Mouse (Mus musculus): ENCODE results near the gene Ctf1.
A peak's percentile ranks its signal among the peaks of the same experiment; 100 is the strongest.

Ctf1 gene

DNA sequence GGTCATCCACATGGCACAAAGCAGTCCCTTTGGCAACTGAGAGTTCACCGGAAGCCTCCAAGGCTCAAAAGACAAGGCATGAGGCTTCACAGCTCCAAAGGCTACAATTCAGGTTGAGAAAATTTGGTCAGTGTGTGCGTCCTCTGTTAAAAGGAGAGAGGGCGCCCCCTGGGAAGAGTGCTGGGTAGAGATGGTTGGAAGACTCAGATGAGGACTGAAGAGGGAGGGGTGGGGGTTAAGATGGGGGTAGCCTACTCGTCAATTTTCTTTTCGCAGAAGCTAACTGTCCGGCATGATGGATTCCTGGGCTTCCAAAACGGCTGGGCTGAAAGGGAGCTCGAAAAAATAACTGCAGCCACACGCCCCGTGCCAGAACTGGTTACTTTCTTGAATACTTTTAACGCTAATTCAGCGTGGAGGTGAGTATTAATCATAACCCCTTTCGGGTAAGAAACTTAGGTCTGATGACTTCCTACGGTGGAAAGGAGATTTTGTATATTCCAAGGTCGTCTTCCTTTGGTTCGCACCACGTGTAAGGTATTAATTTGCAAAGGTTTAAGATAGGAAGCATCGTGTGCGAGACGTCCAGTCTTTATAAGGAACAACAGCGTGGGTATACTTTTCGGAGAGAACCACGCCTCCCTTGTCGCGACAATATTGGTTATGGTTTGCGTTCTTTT lies 32.0 kb downstream of the Ctf1 start, which contains the start of gene Fbxl19:
TSS of gene Fbxl19 (plus strand) at position 178 of the 680 bp plus-strand sequence.
- TF ChIP-seq POU5F1 (IDR thresholded peaks at IDR 0.05; ENCODE audit: borderline replicate concordance, low read length) (no peak), CTCF (conservative IDR thresholded peaks at IDR 0.05; ENCODE audit: low read length) (peak; percentile 49)

DNA sequence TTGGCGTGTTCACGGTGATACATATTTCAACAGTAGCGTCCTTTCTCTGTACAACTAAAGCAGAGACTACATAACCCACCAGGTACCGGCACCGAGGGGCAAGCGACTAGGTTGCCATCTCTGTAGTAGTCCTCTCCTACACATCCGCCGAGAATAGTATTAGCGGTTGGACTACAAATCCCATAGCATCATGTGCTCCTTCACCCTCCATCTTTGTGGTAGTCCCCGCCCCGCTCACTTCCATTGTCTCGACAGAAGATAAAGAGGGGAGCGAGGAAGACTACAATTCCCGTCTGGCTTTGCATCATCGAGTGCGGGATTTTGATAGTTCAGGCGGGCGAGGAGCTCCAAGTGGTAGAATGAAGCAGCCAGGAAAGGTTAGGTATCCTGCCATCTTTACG lies 32.7 kb downstream of the Ctf1 start:
- Histone ChIP-seq H3K9me3 (ENCODE audit: low read length) (no peaks in the 10 kb centered on the region), H3K4me1 (replicated peaks; ENCODE audit: low read depth, low read length) (peaks cover 68% of the 10 kb centered on the region), H3K27me3 (ENCODE audit: insufficient read depth, low read length) (no peaks in the 10 kb centered on the region), H3K36me3 (ENCODE audit: insufficient read depth, low read length) (peaks cover 21% of the 10 kb centered on the region), H3K4me3 (replicated peaks; ENCODE audit: low read length) (peak overlapping the region; percentile 92)
- no peak for TF ChIP-seq NANOG (IDR thresholded peaks at IDR 0.05; ENCODE audit: borderline replicate concordance, low read length)
- no peak for TF ChIP-seq POU5F1 (IDR thresholded peaks at IDR 0.05; ENCODE audit: borderline replicate concordance, low read length)

More for the DNA sequence above, 32.0 kb downstream of the Ctf1 start, which contains the start of gene Fbxl19:
- peaks cover 61% of the 10 kb centered on the region for H3K4me1 ChIP-seq (replicated peaks; ENCODE audit: low read depth, low read length)
- peak within 1 kb of the TSS; percentile 92 for H3K4me3 ChIP-seq (replicated peaks; ENCODE audit: low read length)
- no peaks in the 10 kb centered on the region for H3K9me3 ChIP-seq (ENCODE audit: low read length)
- H3K36me3 ChIP-seq (ENCODE audit: insufficient read depth, low read length): peaks cover 14% of the 10 kb centered on the region
- no peaks in the 10 kb centered on the region for H3K27me3 ChIP-seq (ENCODE audit: insufficient read depth, low read length)

DNA sequence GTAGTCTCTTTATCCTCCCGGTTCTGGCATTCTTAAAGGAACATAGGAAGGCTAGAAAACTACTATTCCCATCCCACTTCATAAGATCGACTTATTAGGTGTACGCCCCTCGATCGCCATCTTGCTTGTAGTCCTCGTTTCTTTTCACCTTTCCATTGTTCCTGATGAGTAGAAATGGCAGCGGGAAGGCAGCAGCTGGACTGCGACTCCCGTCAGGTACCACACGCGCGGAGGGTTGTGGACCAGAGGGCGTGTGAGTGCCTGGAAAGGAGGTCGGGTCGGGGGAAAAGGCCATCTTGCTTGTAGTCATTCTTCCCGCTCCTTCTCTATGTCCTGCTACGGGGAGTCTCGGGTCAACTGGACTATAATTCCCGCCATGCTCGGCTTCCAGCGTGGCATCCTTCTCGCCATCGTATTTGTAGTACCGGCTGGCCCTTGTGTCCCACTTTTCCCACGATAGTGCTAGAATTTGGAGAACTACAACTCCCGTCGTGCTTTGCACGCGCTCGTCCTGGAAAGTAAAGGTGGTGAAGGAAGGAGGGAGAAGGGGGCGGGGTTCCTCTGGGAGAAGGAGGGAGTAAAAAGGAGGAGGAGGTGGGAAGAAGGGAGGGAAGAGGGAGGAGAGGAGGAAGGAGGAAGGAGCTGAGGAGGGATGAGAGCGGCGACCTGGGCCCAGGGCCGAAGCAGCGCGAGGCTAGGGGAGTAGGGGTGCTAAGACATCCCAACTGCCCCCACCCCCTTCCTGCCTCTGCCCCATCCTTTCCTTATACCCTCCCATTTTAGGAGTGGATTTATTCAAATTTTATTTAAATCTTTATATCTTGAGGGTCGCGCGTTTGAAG lies 33.3 kb downstream of the Ctf1 start:
- Histone ChIP-seq H3K4me3 (replicated peaks; ENCODE audit: low read length) (peak overlapping the region; percentile 92), H3K36me3 (ENCODE audit: insufficient read depth, low read length) (peaks cover 27% of the 10 kb centered on the region), H3K4me1 (replicated peaks; ENCODE audit: low read depth, low read length) (peaks cover 70% of the 10 kb centered on the region), H3K9me3 (ENCODE audit: low read length) (no peaks in the 10 kb centered on the region), H3K27me3 (ENCODE audit: insufficient read depth, low read length) (no peaks in the 10 kb centered on the region)
- no peak for TF ChIP-seq NANOG (IDR thresholded peaks at IDR 0.05; ENCODE audit: borderline replicate concordance, low read length)
- TF ChIP-seq CTCF (conservative IDR thresholded peaks at IDR 0.05; ENCODE audit: low read length): no peak
- TF ChIP-seq POU5F1 (IDR thresholded peaks at IDR 0.05; ENCODE audit: borderline replicate concordance, low read length): no peak

DNA sequence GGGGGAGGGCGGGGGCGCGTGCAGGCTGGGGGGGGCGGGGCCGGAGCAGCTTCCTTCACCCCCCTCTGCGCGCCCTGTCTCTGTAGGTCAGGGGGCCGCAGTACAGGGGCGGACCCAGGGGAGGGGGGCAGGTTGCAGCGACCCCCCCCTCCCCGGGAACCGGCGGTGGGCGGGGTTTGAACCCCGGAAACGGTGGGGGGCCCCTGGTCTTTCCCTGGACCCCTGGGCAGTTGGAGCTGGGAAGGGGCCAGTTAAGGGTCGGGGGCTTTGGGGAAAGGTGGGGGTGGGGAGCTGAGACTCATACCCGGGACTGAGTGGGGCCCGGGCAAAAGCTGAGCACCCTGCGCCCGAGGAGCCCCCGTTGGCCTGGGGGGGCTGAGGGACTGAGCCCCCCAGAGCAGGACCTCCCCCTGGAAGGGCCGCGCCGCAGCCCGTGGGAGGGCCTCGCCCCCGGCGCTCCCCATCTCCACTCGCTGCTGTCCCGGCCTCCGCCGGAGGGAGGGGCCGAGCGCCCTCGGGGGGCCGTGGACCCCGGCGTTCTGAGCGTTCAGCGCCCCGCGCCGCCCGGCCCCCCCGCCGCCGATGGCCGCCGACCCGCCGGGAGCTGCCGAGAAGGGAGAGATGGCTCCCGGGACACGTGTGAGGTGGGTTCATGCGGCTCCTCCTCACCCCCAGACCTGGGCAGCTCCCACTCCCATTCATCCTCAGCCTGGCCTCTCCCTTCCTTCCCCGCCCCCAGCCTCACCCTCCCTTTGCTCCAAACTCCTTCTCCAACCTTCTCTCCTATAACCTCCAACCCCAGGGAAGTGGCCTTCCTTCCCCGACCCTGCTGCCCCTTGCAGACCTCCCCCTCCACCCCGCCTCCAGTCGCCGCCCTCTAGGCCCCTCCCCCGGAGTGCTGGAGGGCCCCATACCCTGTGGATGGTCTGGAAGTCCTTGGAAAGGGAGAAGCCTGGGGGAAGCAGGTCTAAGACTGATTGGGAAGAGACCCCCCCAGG lies 34.3 kb downstream of the Ctf1 start:
- Histone ChIP-seq H3K4me3 (replicated peaks; ENCODE audit: low read length) (peak overlapping the region; percentile 92), H3K36me3 (ENCODE audit: insufficient read depth, low read length) (peaks cover 36% of the 10 kb centered on the region), H3K4me1 (replicated peaks; ENCODE audit: low read depth, low read length) (peaks cover 70% of the 10 kb centered on the region), H3K27me3 (ENCODE audit: insufficient read depth, low read length) (no peaks in the 10 kb centered on the region), H3K9me3 (ENCODE audit: low read length) (no peaks in the 10 kb centered on the region)
- TF ChIP-seq NANOG (IDR thresholded peaks at IDR 0.05; ENCODE audit: borderline replicate concordance, low read length) (no peak), POU5F1 (IDR thresholded peaks at IDR 0.05; ENCODE audit: borderline replicate concordance, low read length) (no peak), CTCF (conservative IDR thresholded peaks at IDR 0.05; ENCODE audit: low read length) (no peak)

DNA sequence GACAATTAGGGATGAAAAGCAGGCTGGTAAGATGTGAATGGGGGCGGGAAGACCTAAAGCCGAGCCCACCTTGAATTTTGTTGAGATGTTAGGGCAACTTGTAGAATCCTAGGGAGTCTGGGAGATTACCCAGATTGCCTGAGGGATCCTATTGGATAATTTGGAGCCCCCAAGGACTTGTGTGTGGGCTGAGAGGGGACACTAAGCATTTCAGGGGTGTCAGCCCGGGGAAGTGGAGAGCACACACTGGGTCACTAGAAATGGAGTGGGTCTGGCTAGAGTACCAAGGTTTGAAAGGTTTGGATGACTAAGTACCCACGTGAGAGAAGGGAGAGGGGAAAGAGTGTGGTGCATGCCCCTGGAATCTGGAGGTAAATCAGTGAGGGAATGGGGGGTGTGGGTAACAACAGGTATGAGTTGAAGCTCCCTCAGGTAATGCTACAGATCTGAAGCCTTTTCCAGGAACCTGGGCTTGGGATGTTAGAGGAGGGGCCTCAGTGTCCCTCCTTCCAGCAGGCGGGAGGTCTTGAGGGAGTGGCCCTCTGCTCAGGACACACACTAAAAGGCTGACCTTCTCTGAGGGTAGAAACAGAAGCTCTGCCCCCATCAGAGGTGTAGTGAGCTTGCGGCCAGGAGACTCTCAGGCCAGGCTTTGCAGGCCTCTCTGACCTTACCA lies 35.2 kb downstream of the Ctf1 start:
- Histone ChIP-seq H3K9me3 (ENCODE audit: low read length) (no peaks in the 10 kb centered on the region), H3K4me3 (replicated peaks; ENCODE audit: low read length) (peak overlapping the region; percentile 92), H3K36me3 (ENCODE audit: insufficient read depth, low read length) (peaks cover 46% of the 10 kb centered on the region), H3K4me1 (replicated peaks; ENCODE audit: low read depth, low read length) (peaks cover 71% of the 10 kb centered on the region), H3K27me3 (ENCODE audit: insufficient read depth, low read length) (no peaks in the 10 kb centered on the region)
- TF ChIP-seq POU5F1 (IDR thresholded peaks at IDR 0.05; ENCODE audit: borderline replicate concordance, low read length) (no peak), CTCF (conservative IDR thresholded peaks at IDR 0.05; ENCODE audit: low read length) (no peak)

DNA sequence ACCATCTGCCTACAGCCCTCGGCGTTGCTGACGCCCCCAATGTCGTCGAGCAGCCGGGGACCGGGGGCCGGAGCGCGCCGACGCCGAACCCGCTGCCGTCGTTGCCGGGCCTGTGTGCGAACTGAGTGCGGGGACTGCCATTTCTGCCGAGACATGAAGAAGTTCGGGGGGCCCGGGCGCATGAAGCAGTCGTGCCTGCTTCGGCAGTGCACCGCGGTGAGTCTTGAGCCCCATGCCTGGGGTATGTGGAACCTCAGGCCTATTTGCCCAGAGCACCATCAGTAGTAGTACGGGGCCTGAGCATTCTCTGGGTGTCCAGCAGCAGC lies 35.7 kb downstream of the Ctf1 start:
- no peaks in the 10 kb centered on the region for H3K27me3 ChIP-seq (ENCODE audit: insufficient read depth, low read length)
- peak overlapping the region; percentile 92 for H3K4me3 ChIP-seq (replicated peaks; ENCODE audit: low read length)
- H3K36me3 ChIP-seq (ENCODE audit: insufficient read depth, low read length): peaks cover 51% of the 10 kb centered on the region
- H3K9me3 ChIP-seq (ENCODE audit: low read length): no peaks in the 10 kb centered on the region
- TF ChIP-seq POU5F1 (IDR thresholded peaks at IDR 0.05; ENCODE audit: borderline replicate concordance, low read length) (no peak), NANOG (IDR thresholded peaks at IDR 0.05; ENCODE audit: borderline replicate concordance, low read length) (no peak), CTCF (conservative IDR thresholded peaks at IDR 0.05; ENCODE audit: low read length) (no peak)
- peaks cover 74% of the 10 kb centered on the region for H3K4me1 ChIP-seq (replicated peaks; ENCODE audit: low read depth, low read length)

DNA sequence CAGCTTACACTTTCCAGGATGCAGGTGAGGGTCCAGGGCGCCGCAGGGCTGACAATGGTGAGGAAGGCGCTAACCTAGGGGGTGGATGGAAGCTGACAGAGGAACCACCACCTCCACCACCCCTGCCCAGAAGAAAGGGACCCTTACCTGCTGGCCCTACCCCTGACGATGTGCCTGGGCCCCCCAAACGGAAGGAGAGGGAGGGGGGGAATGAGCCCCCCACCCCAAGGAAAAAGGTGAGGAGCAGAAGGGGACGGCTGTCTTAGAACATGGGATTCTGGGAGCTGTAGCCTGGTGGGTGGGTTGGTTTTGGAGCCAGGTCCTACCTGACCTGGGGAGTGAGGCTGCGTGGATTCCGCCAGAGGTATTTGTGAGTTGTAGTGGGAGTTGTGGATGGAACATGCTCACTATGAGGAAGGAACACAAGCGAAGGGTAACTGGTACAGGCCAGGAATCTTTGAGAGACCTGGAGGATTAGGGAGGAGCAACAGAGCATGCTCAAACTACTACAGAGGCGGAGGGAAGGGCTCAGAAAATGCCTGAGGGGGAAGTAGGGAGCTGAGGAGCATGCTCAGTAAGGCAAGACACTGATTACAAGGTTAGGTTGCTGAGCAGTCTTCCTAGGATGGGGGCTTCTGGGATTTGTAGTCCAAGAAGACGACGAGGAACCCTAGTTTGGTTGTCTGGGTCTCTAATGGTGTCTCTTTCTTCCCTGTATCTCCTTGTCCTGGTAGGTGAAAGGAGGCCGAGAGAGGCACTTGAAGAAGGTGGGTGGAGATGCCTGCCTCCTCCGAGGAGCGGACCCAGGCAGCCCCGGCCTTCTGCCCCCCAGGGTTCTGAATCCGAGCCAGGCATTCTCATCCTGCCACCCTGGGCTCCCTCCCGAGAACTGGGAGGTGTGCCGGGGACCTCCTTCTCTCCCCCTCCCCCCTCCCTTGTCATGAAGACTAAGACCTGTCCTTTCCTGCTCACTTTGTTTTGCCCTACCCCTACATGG lies 37.9 kb downstream of the Ctf1 start:
- TF ChIP-seq POU5F1 (IDR thresholded peaks at IDR 0.05; ENCODE audit: borderline replicate concordance, low read length) (no peak), CTCF (conservative IDR thresholded peaks at IDR 0.05; ENCODE audit: low read length) (no peak), NANOG (IDR thresholded peaks at IDR 0.05; ENCODE audit: borderline replicate concordance, low read length) (no peak)
- H3K9me3 ChIP-seq (ENCODE audit: low read length): no peaks in the 10 kb centered on the region
- H3K4me3 ChIP-seq (replicated peaks; ENCODE audit: low read length): peak overlapping the region; percentile 64
- H3K4me1 ChIP-seq (replicated peaks; ENCODE audit: low read depth, low read length): peaks cover 81% of the 10 kb centered on the region
- H3K27me3 ChIP-seq (ENCODE audit: insufficient read depth, low read length): no peaks in the 10 kb centered on the region
- H3K36me3 ChIP-seq (ENCODE audit: insufficient read depth, low read length): peaks cover 73% of the 10 kb centered on the region

Data from E14TG2a.4 (cell line).